Mouse (Mus musculus) liver, embryonic 14.5 days (tissue): ENCODE data around the gene Gda. TPM values are rescaled to one million over a fixed set of nuclear protein-coding genes. Genes with fewer than 3 reads are reported as not detected.

ENCODE experiments used
- ATAC-seq: fragments of 200-750 bp; cut with Nextera tagmentation; 2 replicates; pipeline ENCODE4 v1.8.0; 2017; ENCODE audit warnings: moderate number of reproducible peaks, mild to moderate bottlenecking, moderate library complexity; ENCODE audit not compliant: insufficient read depth
- DNase-seq, 3 experiments: peaks; one replicate each; pipeline ENCODE4 v3.0.0-alpha.2; 2012 to 2013; ENCODE audit warnings: low read depth in 3 of 3, low spot score in 3 of 3
- H3K27ac ChIP-seq: fragments of 300-500 bp; sonication (generic); 2 replicates; pipeline ENCODE4 v1.5.1; 2014; ENCODE audit warnings: moderate library complexity, mild to moderate bottlenecking, control low read depth, inconsistent platforms
- H3K27me3 ChIP-seq: fragments of 300-500 bp; sonication (generic); 2 replicates; pipeline ENCODE4 v1.6.1; 2014; ENCODE audit warnings: mild to moderate bottlenecking, low read length, moderate library complexity; ENCODE audit not compliant: control insufficient read depth, insufficient read depth
- H3K36me3 ChIP-seq: fragments of 300-500 bp; sonication (generic); replicated peaks from 2 replicates; pipeline ENCODE4 v1.6.1; 2014; ENCODE audit warnings: low read depth; ENCODE audit not compliant: control insufficient read depth, insufficient read depth
- H3K4me1 ChIP-seq, 2 experiments: fragments of 200-500 bp in 1 of 2; fragments of 300-500 bp in 1 of 2; sonication (generic) in 1 of 2; replicated peaks; 2 replicates each; pipeline ENCODE4 v1.6.1; 2012 to 2014; ENCODE audit warnings: antibody characterized with exemption in 1 of 2, inconsistent platforms in 1 of 2, low read length in 1 of 2; ENCODE audit not compliant: control insufficient read depth in 2 of 2, insufficient read depth in 2 of 2
- H3K4me2 ChIP-seq: fragments of 300-500 bp; sonication (generic); 2 replicates; pipeline ENCODE4 v1.6.1; 2014; ENCODE audit warnings: low read depth, mild to moderate bottlenecking, control low read depth, moderate library complexity
- H3K4me3 ChIP-seq, 2 experiments: fragments of 200-500 bp in 1 of 2; fragments of 300-500 bp in 1 of 2; sonication (generic) in 1 of 2; 2 replicates each; pipeline ENCODE4 v1.5.1; 2012 to 2014; ENCODE audit warnings: low read depth in 2 of 2, low read length in 2 of 2, mild to moderate bottlenecking in 2 of 2, control low read depth in 1 of 2, inconsistent platforms in 1 of 2, moderate library complexity in 1 of 2; ENCODE audit not compliant: insufficient read depth in 1 of 2
- H3K9ac ChIP-seq: fragments of 300-500 bp; sonication (generic); replicated peaks from 2 replicates; pipeline ENCODE4 v1.6.1; 2014; ENCODE audit warnings: mild to moderate bottlenecking, control low read depth, moderate library complexity
- H3K9me3 ChIP-seq: fragments of 300-500 bp; sonication (generic); 2 replicates; pipeline ENCODE4 v1.6.1; 2016; ENCODE audit warnings: low read length, mixed read lengths; ENCODE audit not compliant: control insufficient read depth
- CTCF ChIP-seq: IDR thresholded peaks from 2 replicates; pipeline ENCODE4 v1.5.1; 2016; ENCODE audit warnings: antibody characterized with exemption, low read depth, control low read depth
- EP300 ChIP-seq: IDR thresholded peaks from 2 replicates; pipeline ENCODE4 v1.6.1; 2016; ENCODE audit warnings: antibody characterized with exemption, low read depth
- WGBS: fragments of 180-500 bp; shearing (Covaris S2); extraction: QIAGEN DNeasy Blood & Tissue Kit; methylation state at CpG from one replicate; pipeline ENCODE4 v1.1.7; 2014; ENCODE audit not compliant: insufficient replicate concordance; 5-methylcytosine and 5-hydroxymethylcytosine counted together
- polyA plus RNA-seq, 2 experiments: library from polyadenylated mRNA; depleted of rRNA in 1 of 2; stranded (reverse) in 1 of 2; unstranded in 1 of 2; fragments of >200 nt; fragmentation: Nextera tagmentation in 1 of 2; extraction: Ambion mirVana in 1 of 2; gene quantifications; 2 replicates each; pipeline versions ENCODE4 v1.2.1 to v1.2.3; 2012 to 2014

Gene Gda
- polyA plus RNA-seq, 2 experiments: 0.79 to 0.87 TPM

- Histone ChIP-seq H3K36me3 (no peaks in the 10 kb centered on the region), H3K4me1 (no peaks in the 10 kb centered on the region), H3K9ac (no peak overlapping the region), H3K27ac (no peak overlapping the region), H3K27me3 (no peaks in the 10 kb centered on the region), H3K4me2 (no peak overlapping the region), H3K9me3 (no peaks in the 10 kb centered on the region), H3K4me3 (no peak overlapping the region)
- TF ChIP-seq CTCF (no peak), EP300 (no peak)
- DNase-seq (no peak), ATAC-seq (no peak)
- WGBS: 74% methylated on average over 6 of the region's 6 CpGs
Measured at GRCm38 (mm10) chr19:21349634-21350033, 123.6 kb downstream of the Gda start.

- Histone ChIP-seq H3K4me3 (no peak overlapping the region), H3K9me3 (no peaks in the 10 kb centered on the region), H3K27me3 (no peaks in the 10 kb centered on the region), H3K36me3 (no peaks in the 10 kb centered on the region), H3K27ac (no peak overlapping the region), H3K9ac (no peak overlapping the region), H3K4me2 (no peak overlapping the region), H3K4me1 (no peaks in the 10 kb centered on the region)
- ATAC-seq (no peak), DNase-seq (no peak)
- WGBS: 71% methylated on average over 6 of the region's 6 CpGs
- TF ChIP-seq CTCF: no peak
- TF ChIP-seq EP300: no peak
Measured at GRCm38 (mm10) chr19:21346646-21347045, 126.6 kb downstream of the Gda start.

Other genes starting within 250 kb of the Gda start
- gene Zfand5, start 201.2 kb downstream of the Gda start, polyA plus RNA-seq (2012; rRNA removed): 7.3 and 16.5 TPM in 2 replicates
- 36.4 and 37.4 TPM in 2 replicates for gene Zfand5, start 201.2 kb downstream of the Gda start, polyA plus RNA-seq (2014; fragmentation: Nextera tagmentation; extraction: Ambion mirVana)
- gene 1110059E24Rik, start 179.5 kb upstream of the Gda start, polyA plus RNA-seq (2012; rRNA removed): 3.6 and 6.6 TPM in 2 replicates
- 13.5 and 13.7 TPM in 2 replicates for gene 1110059E24Rik, start 179.5 kb upstream of the Gda start, polyA plus RNA-seq (2014; fragmentation: Nextera tagmentation; extraction: Ambion mirVana)
- 2.2 and 3.3 TPM in 2 replicates for gene Abhd17b, start 179.7 kb upstream of the Gda start, polyA plus RNA-seq (2012; rRNA removed)
- gene Abhd17b, start 179.7 kb upstream of the Gda start, polyA plus RNA-seq (2014; fragmentation: Nextera tagmentation; extraction: Ambion mirVana): 7.0 TPM in 2 replicates